ENCODE assay signal across 8 mouse cellular contexts in the genomic region with DNA sequence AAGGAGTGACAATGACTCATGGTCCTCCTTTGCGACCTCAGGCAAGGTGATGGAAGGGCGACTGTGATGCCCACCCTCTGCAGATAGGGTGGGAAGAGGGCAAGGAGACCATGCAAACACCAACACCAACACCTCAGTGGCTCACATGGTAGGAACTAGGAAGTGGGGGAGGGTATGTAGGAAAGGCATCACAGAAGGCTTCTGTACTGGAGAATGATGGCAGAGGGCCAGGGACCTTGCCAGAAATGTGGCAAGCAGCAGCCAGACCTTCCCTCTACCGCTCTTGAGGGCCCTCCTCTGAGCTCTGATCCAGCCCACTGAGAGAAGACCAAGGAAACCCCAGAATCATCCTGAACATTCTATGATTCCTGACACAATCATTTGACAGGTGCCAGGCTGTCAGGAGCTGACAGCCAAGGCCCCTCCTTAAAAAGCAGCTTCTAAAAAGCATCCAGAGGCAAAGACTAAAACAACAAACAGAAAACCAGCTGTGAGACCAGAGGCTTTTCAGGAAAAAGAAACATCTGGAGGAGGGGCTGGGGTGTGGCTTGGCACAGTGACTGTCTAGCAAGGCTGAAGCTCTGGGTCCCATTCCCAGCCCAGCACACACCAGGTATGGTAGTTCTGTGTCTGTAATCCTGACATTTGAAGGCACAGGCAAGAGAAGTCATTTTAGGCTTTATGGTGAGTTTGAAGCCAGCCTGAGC. TPM values are rescaled to one million over a fixed set of nuclear protein-coding genes. Genes with fewer than 3 reads are reported as not detected.
DNase-seq lines count a peak whose midpoint lies in the region; ATAC-seq and TF ChIP-seq lines count a peak whose summit lies in the region.

No protein-coding gene starts in this region.

- TF ChIP-seq CTCF in stomach, postnatal 0 days (IDR thresholded peaks at IDR 0.05; ENCODE audit: low read depth): no peak

- WGBS in hindbrain, embryonic 10.5 days: 86% methylated on average over 3 of the region's 3 CpGs
- 70% methylated on average over 3 of the region's 3 CpGs for WGBS in hindbrain, embryonic 11.5 days
- WGBS in limb, embryonic 11.5 days: 56% methylated on average over 3 of the region's 3 CpGs
- WGBS in stomach, postnatal 0 days: 56% methylated on average over 3 of the region's 3 CpGs

- no peaks in the 10 kb centered on the region for H3K36me3 ChIP-seq in hindbrain, embryonic 10.5 days
- H3K36me3 ChIP-seq in hindbrain, embryonic 11.5 days (ENCODE audit: control insufficient read depth, insufficient read depth, low read length): no peaks in the 10 kb centered on the region
- no peaks in the 10 kb centered on the region for H3K36me3 ChIP-seq in limb, embryonic 11.5 days (ENCODE audit: control insufficient read depth, insufficient read depth, low read length)
- no peaks in the 10 kb centered on the region for H3K36me3 ChIP-seq in stomach, postnatal 0 days (ENCODE audit: control insufficient read depth, insufficient read depth, low read length)

- no peak overlapping the region for H3K9ac ChIP-seq in hindbrain, embryonic 11.5 days (ENCODE audit: low read depth, low read length)
- no peak overlapping the region for H3K9ac ChIP-seq in limb, embryonic 11.5 days (ENCODE audit: low read length)
- no peak overlapping the region for H3K9ac ChIP-seq in stomach, postnatal 0 days (ENCODE audit: low read length)

- no peaks in the 10 kb centered on the region for H3K9me3 ChIP-seq in hindbrain, embryonic 10.5 days
- H3K9me3 ChIP-seq in hindbrain, embryonic 11.5 days (ENCODE audit: control insufficient read depth, low read length): no peaks in the 10 kb centered on the region
- no peaks in the 10 kb centered on the region for H3K9me3 ChIP-seq in limb, embryonic 11.5 days (ENCODE audit: control insufficient read depth, low read length)
- no peaks in the 10 kb centered on the region for H3K9me3 ChIP-seq in stomach, postnatal 0 days (ENCODE audit: control insufficient read depth, low read length)

- H3K4me3 ChIP-seq in hindbrain, embryonic 10.5 days: no peak overlapping the region
- H3K4me3 ChIP-seq in hindbrain, embryonic 11.5 days (ENCODE audit: low read depth, low read length): no peak overlapping the region
- no peak overlapping the region for H3K4me3 ChIP-seq in limb, embryonic 11.5 days (ENCODE audit: low read depth, low read length)
- no peak overlapping the region for H3K4me3 ChIP-seq in stomach, postnatal 0 days (ENCODE audit: low read depth, low read length)

- no peak for ATAC-seq in hindbrain, embryonic 11.5 days (ENCODE audit: low FRiP score)
- no peak for ATAC-seq in limb, embryonic 11.5 days (ENCODE audit: insufficient number of reproducible peaks, low FRiP score, low TSS enrichment, low read depth)
- no peak; the same call in 1 of the 2 replicates for ATAC-seq in stomach, postnatal 0 days (ENCODE audit: low FRiP score, low TSS enrichment)

- H3K4me2 ChIP-seq in hindbrain, embryonic 11.5 days (replicated peaks; ENCODE audit: low read depth, low read length): no peak overlapping the region
- no peak overlapping the region for H3K4me2 ChIP-seq in limb, embryonic 11.5 days (ENCODE audit: low read depth, severe bottlenecking)
- no peak overlapping the region for H3K4me2 ChIP-seq in stomach, postnatal 0 days (replicated peaks; ENCODE audit: low read depth)

- DNase-seq in hindbrain, embryonic 10.5 days (ENCODE audit: low spot score): no peak
- no peak for DNase-seq in hindbrain, embryonic 11.5 days (ENCODE audit: low spot score)
- peak; percentile 61 to 71 for DNase-seq in adrenal gland, postnatal 36 days
- DNase-seq in heart, adult 18-20 months: peak; percentile 74 to 75
- peak; percentile 35 for DNase-seq in kidney, adult 9 months
- DNase-seq in limb, embryonic 11.5 days (ENCODE audit: low spot score): no peak
- DNase-seq in stomach, postnatal 0 days (ENCODE audit: low spot score): no peak
- DNase-seq in thymus, postnatal 0 days (ENCODE audit: low spot score): no peak

- peak overlapping the region; percentile 40; the same call in 1 of the 2 replicates for H3K27ac ChIP-seq in hindbrain, embryonic 10.5 days
- no peak overlapping the region for H3K27ac ChIP-seq in hindbrain, embryonic 11.5 days (ENCODE audit: low read depth, low read length)
- H3K27ac ChIP-seq in limb, embryonic 11.5 days (replicated peaks; ENCODE audit: low read depth, low read length): peak overlapping the region; percentile 36; the same call in 1 of the 2 replicates
- peak overlapping the region; percentile 5 for H3K27ac ChIP-seq in stomach, postnatal 0 days (replicated peaks)

- TF ChIP-seq EP300 in stomach, postnatal 0 days (optimal IDR thresholded peaks at IDR 0.05): no peak

- H3K4me1 ChIP-seq in hindbrain, embryonic 10.5 days (replicated peaks): peaks cover 61% of the 10 kb centered on the region
- peaks cover 2% of the 10 kb centered on the region; the same call in 1 of the 2 replicates for H3K4me1 ChIP-seq in hindbrain, embryonic 11.5 days (replicated peaks; ENCODE audit: control insufficient read depth, insufficient read depth, low read length)
- peaks cover 9% of the 10 kb centered on the region for H3K4me1 ChIP-seq in limb, embryonic 11.5 days (ENCODE audit: control insufficient read depth, insufficient read depth, low read length)
- H3K4me1 ChIP-seq in stomach, postnatal 0 days (replicated peaks; ENCODE audit: control insufficient read depth, insufficient read depth): peaks cover 11% of the 10 kb centered on the region

- 0 out of 2 replicates have a peak, but pooled peaks cover 13% of the 10 kb centered on the region for H3K27me3 ChIP-seq in hindbrain, embryonic 10.5 days (ENCODE audit: insufficient read depth, poor library complexity, severe bottlenecking)
- H3K27me3 ChIP-seq in hindbrain, embryonic 11.5 days (ENCODE audit: control insufficient read depth, insufficient read depth, low read length): no peaks in the 10 kb centered on the region
- no peaks in the 10 kb centered on the region for H3K27me3 ChIP-seq in limb, embryonic 11.5 days (ENCODE audit: control insufficient read depth, insufficient read depth, low read length)
- no peaks in the 10 kb centered on the region for H3K27me3 ChIP-seq in stomach, postnatal 0 days (ENCODE audit: control insufficient read depth, insufficient read depth, low read length)

RNA-seq across cellular contexts. Expression of gene 1810010D01Rik, which starts 13.3 kb away (rescaled TPM):
- 0.19 and 0.37 TPM in 2 replicates for polyA plus RNA-seq in hindbrain, embryonic 10.5 days (2016; fragmentation: Nextera tagmentation; extraction: Ambion mirVana)
- 0.97 TPM in 1 of 2 replicates, not detected in the other for polyA plus RNA-seq in hindbrain, embryonic 11.5 days (2014; fragmentation: Nextera tagmentation; extraction: Ambion mirVana)
- total RNA-seq in adrenal gland, postnatal 36 days (2021): under 1 TPM in 1 of 2 experiments, not detected in 1; 0.66 TPM
- under 1 TPM in 1 of 2 experiments, not detected in 1; 0.57 TPM for total RNA-seq in heart, adult 18-20 months (2021)
- not detected in 2 replicates for polyA plus RNA-seq in limb, embryonic 11.5 days (2014; fragmentation: Nextera tagmentation; extraction: Ambion mirVana)
- 111 and 135 TPM in 2 replicates for polyA plus RNA-seq in stomach, postnatal 0 days (2015; fragmentation: Nextera tagmentation; extraction: Ambion mirVana)
- polyA plus RNA-seq in thymus, postnatal 0 days (2015; fragmentation: Nextera tagmentation; extraction: Ambion mirVana): 0.57 TPM in 1 of 2 replicates, not detected in the other

Comparison
In these comparisons a context has a peak if more than half of its experiments do, and no peak if none do; other contexts are left out.
1. DNase-seq: peak in adrenal gland, postnatal 36 days (2 of 2), heart, adult 18-20 months (2 of 2) and kidney, adult 9 months (single experiment); none in hindbrain, embryonic 10.5 days (single experiment), hindbrain, embryonic 11.5 days (single experiment), limb, embryonic 11.5 days (single experiment), stomach, postnatal 0 days (single experiment) and thymus, postnatal 0 days (single experiment).
2. RNA of gene 1810010D01Rik, which starts 13.3 kb away (polyA plus RNA-seq): 111 to 135 TPM in stomach, postnatal 0 days; 0.97 TPM in hindbrain, embryonic 11.5 days, 0.57 TPM in thymus, postnatal 0 days, 0.19 to 0.37 TPM in hindbrain, embryonic 10.5 days and not detected in limb, embryonic 11.5 days; every median in the first group is over 10 times any median in the second.